Mouse (Mus musculus): ENCODE measurements around the gene H2al2b. TPM values are rescaled to one million over a fixed set of nuclear protein-coding genes. Genes with fewer than 3 reads are reported as not detected.
"Not testable (repeated sequence)": the region's sequence is repeated elsewhere in the genome, so short reads cannot be mapped to it uniquely, and the experiment has no call there.

H2al2b gene
- polyA plus RNA-seq (2015; fragmentation: Nextera tagmentation; extraction: Ambion mirVana) = not detected in 2 replicates

DNA sequence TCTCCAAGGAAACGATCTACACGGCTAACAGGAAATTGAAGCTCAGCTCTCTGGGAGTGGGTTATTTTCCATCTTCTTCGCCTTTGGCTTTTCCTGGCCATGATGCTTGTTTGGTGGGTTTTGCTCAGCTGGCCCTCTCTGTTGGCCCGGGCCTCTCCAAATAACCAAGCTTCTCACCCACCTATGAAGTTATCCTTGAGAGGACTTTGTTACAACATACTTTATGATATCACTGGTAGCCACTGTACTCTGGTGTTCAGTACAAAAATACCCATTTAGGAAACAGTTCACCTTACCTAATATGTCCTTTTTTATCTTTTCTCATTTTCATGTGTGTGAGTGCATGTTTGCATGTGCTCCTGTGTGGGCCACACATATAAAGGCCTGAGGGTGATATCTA is at the start of gene H2al2b:
H2al2b (minus strand) TSS at position 101 of the 400 bp plus-strand sequence.
- H3K36me3 ChIP-seq; H3K9me3 ChIP-seq; H3K27me3 ChIP-seq; ATAC-seq (replicated peaks); H3K9ac ChIP-seq (replicated peaks); H3K4me3 ChIP-seq; H3K4me2 ChIP-seq (replicated peaks); H3K27ac ChIP-seq (replicated peaks); H3K4me1 ChIP-seq: not testable (repeated sequence)
- no CpG with 5 or more reads among the region's 4 CpGs for WGBS

Other genes with a start within 250 kb of the H2al2b start
- gene H2al2c, start 121.6 kb downstream of the H2al2b start, polyA plus RNA-seq (2015; fragmentation: Nextera tagmentation; extraction: Ambion mirVana) = not detected in 2 replicates
- not detected in 2 replicates for gene Sry, start 57.0 kb downstream of the H2al2b start, polyA plus RNA-seq (2015; fragmentation: Nextera tagmentation; extraction: Ambion mirVana)
- gene Gm4064, start 75.5 kb upstream of the H2al2b start, polyA plus RNA-seq (2015; fragmentation: Nextera tagmentation; extraction: Ambion mirVana) = not detected in 2 replicates
- not detected in 2 replicates for gene Rbmy, start 110.0 kb upstream of the H2al2b start, polyA plus RNA-seq (2015; fragmentation: Nextera tagmentation; extraction: Ambion mirVana)
- gene Gm10256, start 110.0 kb upstream of the H2al2b start, polyA plus RNA-seq (2015; fragmentation: Nextera tagmentation; extraction: Ambion mirVana) = not detected in 2 replicates
- gene Gm10352, start 180.3 kb upstream of the H2al2b start, polyA plus RNA-seq (2015; fragmentation: Nextera tagmentation; extraction: Ambion mirVana) = 0.11 TPM in 1 of 2 replicates, not detected in the other
- gene Gm29289, start 211.9 kb upstream of the H2al2b start, polyA plus RNA-seq (2015; fragmentation: Nextera tagmentation; extraction: Ambion mirVana) = not detected in 2 replicates

Measured in forebrain, embryonic 15.5 days (tissue).